Mouse (Mus musculus): ENCODE measurements around the gene Ccdc106. TPM values are rescaled to one million over a fixed set of nuclear protein-coding genes. Genes with fewer than 3 reads are reported as not detected.

Ccdc106 gene
- total RNA-seq, 2 experiments from 2014 or later: 57.8 to 61.1 TPM

DNA sequence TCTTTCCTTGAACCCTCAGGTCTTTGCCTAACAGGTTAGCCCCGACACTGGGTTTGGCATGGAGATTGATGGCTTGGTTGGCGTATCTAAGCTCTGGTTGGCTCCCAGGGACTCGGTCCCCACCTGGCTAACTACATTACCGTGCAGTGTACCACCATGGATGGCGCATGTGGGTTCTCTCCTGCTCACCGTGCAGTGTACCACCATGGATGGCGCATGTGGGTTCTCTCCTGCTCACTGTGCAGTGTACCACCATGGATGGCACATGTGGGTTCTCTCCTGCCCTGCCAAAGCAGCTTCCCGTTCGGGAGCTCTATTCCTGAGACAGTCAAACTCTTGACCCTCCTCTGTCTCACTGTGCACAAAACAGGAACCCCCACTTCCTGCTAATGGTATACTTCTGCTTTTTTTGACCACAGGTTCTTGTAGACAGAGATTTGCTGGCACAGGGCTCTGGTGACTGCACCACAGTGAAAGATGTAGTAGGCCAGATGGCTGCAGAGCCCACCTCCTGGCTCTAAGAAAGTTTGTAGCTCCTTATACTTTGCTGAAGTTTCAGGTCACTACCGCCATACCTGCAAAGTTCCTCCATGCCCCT, 80.8 kb downstream of the Ccdc106 start:
- no peak overlapping the region for H3K27ac ChIP-seq
- no peak for TF ChIP-seq CTCF (conservative IDR thresholded peaks at IDR 0.05)
- no peak for DNase-seq (ENCODE audit: low spot score in 2 of 2)
- no peak overlapping the region for H3K4me3 ChIP-seq

DNA sequence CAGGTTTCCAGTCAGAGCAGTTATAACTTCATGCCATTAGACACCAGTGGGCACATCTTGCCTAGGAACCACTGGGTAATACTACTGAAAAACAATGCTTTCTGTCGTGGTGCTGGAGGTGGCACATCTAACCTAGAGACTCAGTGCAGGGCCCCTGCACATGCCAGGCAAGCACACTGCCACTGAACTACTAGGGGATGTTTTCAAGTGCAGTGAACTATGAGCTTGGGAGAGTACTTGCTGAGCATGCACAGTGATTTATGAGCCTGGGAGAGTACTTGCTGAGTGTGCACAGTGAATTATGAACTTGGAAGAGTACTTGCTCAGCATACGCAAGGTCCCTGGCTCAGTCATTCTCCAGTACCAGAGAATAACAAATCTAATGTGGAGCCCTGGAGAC, 82.2 kb downstream of the Ccdc106 start:
- Histone ChIP-seq H3K27ac (no peak overlapping the region), H3K4me3 (no peak overlapping the region)
- DNase-seq (ENCODE audit: low spot score in 2 of 2): no peak
- no peak for TF ChIP-seq CTCF (conservative IDR thresholded peaks at IDR 0.05)

DNA sequence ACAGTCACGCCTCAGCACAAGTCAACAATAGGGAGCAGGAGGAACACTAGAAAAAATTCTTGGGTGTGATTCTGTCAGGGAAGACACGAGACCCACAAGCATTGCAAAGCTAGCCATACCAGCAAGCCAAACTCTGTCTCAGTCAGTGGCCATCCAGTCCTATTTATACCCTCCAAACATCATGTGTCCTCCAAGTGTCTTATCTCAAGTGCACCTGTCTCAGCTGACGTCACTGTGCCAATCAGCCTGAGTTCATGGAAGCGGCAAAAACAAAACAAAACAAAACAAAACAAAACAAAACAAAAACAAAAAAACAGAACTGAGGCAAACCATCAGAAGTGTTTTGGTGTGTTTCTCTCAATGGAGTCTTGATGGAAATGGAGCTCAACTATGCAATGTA, 87.9 kb downstream of the Ccdc106 start:
- TF ChIP-seq CTCF (conservative IDR thresholded peaks at IDR 0.05): no peak
- H3K4me3 ChIP-seq: no peak overlapping the region
- no peak for DNase-seq (ENCODE audit: low spot score in 2 of 2)
- no peak overlapping the region for H3K27ac ChIP-seq

DNA sequence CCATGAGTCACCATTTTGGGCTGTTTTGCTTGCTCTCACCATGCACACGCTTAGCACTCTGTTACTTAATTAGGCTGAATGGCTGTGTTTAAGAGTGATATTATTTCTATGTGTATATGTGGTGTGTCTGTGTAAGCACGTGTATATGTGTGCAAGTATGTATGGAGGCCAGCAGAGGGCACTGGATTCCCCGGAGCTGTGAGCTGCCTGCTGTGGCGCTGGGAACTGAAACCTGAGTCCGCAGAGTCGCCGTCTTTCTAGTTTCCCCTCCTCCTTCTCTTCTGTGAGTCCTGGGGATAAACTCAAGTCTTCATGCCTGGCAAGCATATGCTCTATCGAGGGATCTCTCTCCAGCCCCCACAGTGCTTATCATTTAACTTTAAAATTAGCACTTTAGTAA, 88.9 kb downstream of the Ccdc106 start:
- DNase-seq (ENCODE audit: low spot score in 2 of 2): no peak
- Histone ChIP-seq H3K27ac (no peak overlapping the region), H3K4me3 (no peak overlapping the region)
- TF ChIP-seq CTCF (conservative IDR thresholded peaks at IDR 0.05): no peak

Other genes starting within 250 kb of the Ccdc106 start
- not detected for gene Fam71e2, start 249.3 kb upstream of the Ccdc106 start, total RNA-seq (2021)
- gene Il11, start 237.7 kb upstream of the Ccdc106 start, total RNA-seq (2021): under 1 TPM; 0.25 to 0.26 TPM
- not detected for gene Tmem190, start 237.6 kb upstream of the Ccdc106 start, total RNA-seq (2021)
- gene Tmem238, start 230.9 kb upstream of the Ccdc106 start, total RNA-seq (2021): 1 to 10 TPM; 2.6 to 2.7 TPM
- 100 to 1,000 TPM; 458 to 462 TPM for gene Rpl28, start 227.7 kb upstream of the Ccdc106 start, total RNA-seq (2021)
- gene Ube2s, start 208.0 kb upstream of the Ccdc106 start, total RNA-seq (2021): 100 to 1,000 TPM; 106 to 108 TPM
- 100 to 1,000 TPM; 172 to 204 TPM for gene Shisa7, start 175.9 kb upstream of the Ccdc106 start, total RNA-seq (2021)
- 1 to 10 TPM; 4.7 to 5.6 TPM for gene Isoc2b, start 150.3 kb upstream of the Ccdc106 start, total RNA-seq (2021)
- 10 to 100 TPM; 13.0 to 13.4 TPM for gene Isoc2a, start 143.4 kb upstream of the Ccdc106 start, total RNA-seq (2021)
- under 1 TPM in 1 of 2 experiments, not detected in 1; 0.28 TPM for gene Gm36210, start 114.0 kb upstream of the Ccdc106 start, total RNA-seq (2021)
- gene Zfp628, start 105.3 kb upstream of the Ccdc106 start, total RNA-seq (2021): 10 to 100 TPM; 15.0 to 15.8 TPM
- 100 to 1,000 TPM; 103 to 114 TPM for gene Nat14, start 98.5 kb upstream of the Ccdc106 start, total RNA-seq (2021)
- gene Ssc5d, start 94.8 kb upstream of the Ccdc106 start, total RNA-seq (2021): 1 to 10 TPM; 2.4 to 3.5 TPM
- gene Sbk2, start 56.1 kb upstream of the Ccdc106 start, total RNA-seq (2021): under 1 TPM in 1 of 2 experiments, not detected in 1; 0.31 TPM
- 1 to 10 TPM in 1 of 2 experiments, under 1 TPM in 1; 0.71 to 1.0 TPM for gene Sbk3, start 49.4 kb upstream of the Ccdc106 start, total RNA-seq (2021)
- 10 to 100 TPM; 29.7 to 35.6 TPM for gene Zfp579, start 24.4 kb upstream of the Ccdc106 start, total RNA-seq (2021)
- gene Zfp524, start 6.1 kb upstream of the Ccdc106 start, total RNA-seq (2021): 1 to 10 TPM; 7.0 to 8.1 TPM
- 10 to 100 TPM; 25.8 TPM for gene Fiz1, start 5.9 kb upstream of the Ccdc106 start, total RNA-seq (2021)
- gene Gm44973, start 5.1 kb upstream of the Ccdc106 start, total RNA-seq (2021): not detected
- 10 to 100 TPM; 38.6 to 41.8 TPM for gene Zfp865, start 177 bp upstream of the Ccdc106 start, total RNA-seq (2021)
- not detected for gene 4632433K11Rik, start 13.6 kb downstream of the Ccdc106 start, total RNA-seq (2021)
- gene Zfp784, start 17.9 kb downstream of the Ccdc106 start, total RNA-seq (2021): 1 to 10 TPM; 7.3 to 7.8 TPM
- gene Zfp580, start 31.0 kb downstream of the Ccdc106 start, total RNA-seq (2021): 10 to 100 TPM; 34.1 to 35.7 TPM
- gene U2af2, start 41.6 kb downstream of the Ccdc106 start, total RNA-seq (2021): 100 to 1,000 TPM; 185 to 192 TPM
- 100 to 1,000 TPM; 540 to 559 TPM for gene Epn1, start 59.7 kb downstream of the Ccdc106 start, total RNA-seq (2021)
- not detected for gene Rfpl4, start 96.4 kb downstream of the Ccdc106 start, total RNA-seq (2021)
- gene Rasl2-9, start 105.4 kb downstream of the Ccdc106 start, total RNA-seq (2021): under 1 TPM in 1 of 2 experiments, not detected in 1; 0.59 TPM
- not detected for gene Vmn1r55, start 129.1 kb downstream of the Ccdc106 start, total RNA-seq (2021)
- gene Vmn1r56, start 176.2 kb downstream of the Ccdc106 start, total RNA-seq (2021): not detected
- gene Vmn1r57, start 197.9 kb downstream of the Ccdc106 start, total RNA-seq (2021): not detected

All from layer of hippocampus, adult 2 months (tissue).